In the genomic region with DNA sequence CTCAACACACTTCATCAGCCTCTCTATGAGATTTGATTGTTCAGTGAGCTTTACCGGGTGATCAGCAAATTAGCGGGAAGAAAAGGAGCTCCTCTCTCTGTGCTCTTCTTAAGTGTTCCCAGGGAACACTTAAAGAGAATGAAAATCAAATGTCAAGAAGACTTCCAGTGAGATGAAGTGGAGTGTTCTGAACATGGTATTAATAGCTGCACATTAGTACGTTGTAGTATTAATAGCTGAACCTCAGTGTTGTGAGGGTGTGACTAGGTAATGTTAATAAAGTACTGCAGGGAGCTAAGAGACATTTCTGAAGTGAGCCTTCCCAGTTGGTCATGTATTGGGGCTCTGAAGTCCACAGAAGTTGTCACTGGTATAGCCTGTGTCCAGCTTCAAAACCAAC, we compare ENCODE assay signal across 27 mouse cellular contexts.
"Had no signal": no experiment of that assay in that cellular context is flagged by ENCODE, and none has a peak within 500 bp of the region (broad histone marks: within the 10 kb centered on the region; RNA-seq: fewer than 3 reads in every experiment).

No protein-coding gene starts in this region.

- H3K9ac ChIP-seq: heart, embryonic 13.5 days; heart, embryonic 15.5 days; hindbrain, embryonic 13.5 days; hindbrain, embryonic 15.5 days; kidney, embryonic 15.5 days; limb, embryonic 13.5 days; limb, embryonic 15.5 days; liver, embryonic 12.5 days; liver, embryonic 14.5 days had no signal

- H3K4me2 ChIP-seq: heart, embryonic 11.5 days; heart, embryonic 13.5 days; heart, embryonic 15.5 days; hindbrain, embryonic 13.5 days; hindbrain, embryonic 15.5 days; kidney, embryonic 15.5 days; limb, embryonic 13.5 days; limb, embryonic 15.5 days; liver, embryonic 12.5 days had no signal

- DNase-seq: gastrocnemius, postnatal 14 days; gastrocnemius, postnatal 36 days; heart, adult 11 months; heart, adult 2 months; heart, postnatal 14 days; heart, postnatal 36 days; kidney, adult 11 months; kidney, adult 2 months; kidney, adult 9 months; kidney, postnatal 14 days; kidney, postnatal 36 days; layer of hippocampus, adult 9-11 months; layer of hippocampus, postnatal 36 days; left cerebral cortex, postnatal 4 days had no signal

- ATAC-seq: hindbrain, postnatal 0 days; intestine, embryonic 16.5 days; liver, embryonic 12.5 days had no signal

- H3K27ac ChIP-seq: heart, adult 2 months; heart, embryonic 13.5 days; heart, embryonic 15.5 days; hindbrain, embryonic 13.5 days; hindbrain, embryonic 15.5 days; hindbrain, postnatal 0 days; kidney, embryonic 15.5 days; kidney, postnatal 0 days; limb, embryonic 13.5 days; limb, embryonic 15.5 days; liver, embryonic 12.5 days; liver, embryonic 14.5 days had no signal

- H3K36me3 ChIP-seq: heart, embryonic 15.5 days; hindbrain, embryonic 13.5 days; hindbrain, embryonic 15.5 days; kidney, embryonic 15.5 days; limb, embryonic 13.5 days; limb, embryonic 15.5 days; liver, embryonic 12.5 days had no signal

- H3K27me3 ChIP-seq: heart, embryonic 13.5 days; heart, embryonic 15.5 days; hindbrain, embryonic 13.5 days; hindbrain, embryonic 15.5 days; kidney, embryonic 15.5 days; limb, embryonic 13.5 days; limb, embryonic 15.5 days; liver, embryonic 12.5 days had no signal

- H3K4me3 ChIP-seq: heart, adult 2 months; heart, embryonic 13.5 days; heart, embryonic 15.5 days; hindbrain, embryonic 13.5 days; hindbrain, embryonic 15.5 days; kidney, embryonic 15.5 days; limb, embryonic 13.5 days; limb, embryonic 15.5 days; liver, embryonic 12.5 days had no signal

- H3K4me1 ChIP-seq: heart, embryonic 13.5 days; heart, embryonic 15.5 days; hindbrain, embryonic 13.5 days; kidney, embryonic 15.5 days; limb, embryonic 15.5 days; liver, embryonic 12.5 days had no signal

- H3K9me3 ChIP-seq: hindbrain, embryonic 13.5 days; hindbrain, embryonic 15.5 days; kidney, embryonic 15.5 days; limb, embryonic 15.5 days; liver, embryonic 12.5 days had no signal
